Mouse (Mus musculus): ENCODE measurements around the gene Senp5. TPM values are rescaled to one million over a fixed set of nuclear protein-coding genes. Genes with fewer than 3 reads are reported as not detected.

The Senp5 gene
- polyA plus RNA-seq, 1 experiment, result 25.6 TPM

DNA sequence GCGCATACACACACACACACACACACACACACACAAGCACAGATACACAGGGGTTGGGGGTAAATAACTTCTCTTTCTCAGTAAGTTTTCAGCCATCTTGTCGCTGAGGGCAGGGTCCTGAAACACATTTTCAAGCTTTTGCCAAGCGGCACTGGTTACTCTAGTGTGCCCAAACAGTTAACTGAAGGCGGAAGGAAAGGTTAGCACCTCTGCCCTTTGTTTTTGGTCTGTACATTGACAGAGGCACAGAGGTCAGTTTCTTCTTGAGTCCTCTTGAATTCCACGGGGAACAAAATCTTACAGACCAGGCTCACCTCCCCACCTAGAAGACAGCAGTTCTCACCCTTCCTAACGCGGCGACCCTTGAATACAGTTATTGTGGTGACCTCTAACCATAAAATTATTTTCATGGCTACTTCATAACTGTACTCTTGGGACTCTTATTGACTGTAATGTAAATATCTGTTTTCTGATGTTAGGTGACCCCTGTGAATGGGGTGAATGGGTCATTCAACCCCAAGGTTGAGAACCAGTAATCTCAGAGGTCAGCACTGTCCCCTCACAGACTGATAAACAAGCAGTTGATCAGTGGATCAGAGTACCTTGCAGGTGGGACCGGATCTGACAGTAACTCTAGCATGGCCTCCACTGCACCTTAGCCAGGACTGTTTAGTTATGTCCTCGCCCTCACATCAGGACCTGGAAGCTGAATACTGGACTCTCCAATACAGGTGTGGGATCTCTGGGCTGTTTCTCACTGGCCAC is 5.6 kb upstream of the Senp5 start:
- H3K27me3 ChIP-seq (ENCODE audit: control insufficient read depth, insufficient read depth, low read length, poor library complexity, severe bottlenecking), result no peaks in the 10 kb centered on the region
- H3K4me3 ChIP-seq (ENCODE audit: low read depth, low read length), result no peak overlapping the region
- H3K27ac ChIP-seq (ENCODE audit: insufficient read depth, low read length), result no peak overlapping the region
- TF ChIP-seq POLR2A (IDR thresholded peaks at IDR 0.05; ENCODE audit: insufficient read depth, low read length) (no peak), EP300 (IDR thresholded peaks at IDR 0.05; ENCODE audit: insufficient read depth, low read depth, low read length) (no peak), CTCF (IDR thresholded peaks at IDR 0.05; ENCODE audit: low read depth, low read length) (no peak)
- H3K9me3 ChIP-seq (replicated peaks; ENCODE audit: control insufficient read depth, insufficient read depth, low read length, poor library complexity, severe bottlenecking), result no peaks in the 10 kb centered on the region
- H3K36me3 ChIP-seq (ENCODE audit: control insufficient read depth, insufficient read depth, low read length, poor library complexity, severe bottlenecking), result no peaks in the 10 kb centered on the region
- H3K4me1 ChIP-seq (ENCODE audit: control insufficient read depth, insufficient read depth, low read length), result no peaks in the 10 kb centered on the region
- H3K9ac ChIP-seq (ENCODE audit: low read depth, poor library complexity, severe bottlenecking), result no peak overlapping the region

DNA sequence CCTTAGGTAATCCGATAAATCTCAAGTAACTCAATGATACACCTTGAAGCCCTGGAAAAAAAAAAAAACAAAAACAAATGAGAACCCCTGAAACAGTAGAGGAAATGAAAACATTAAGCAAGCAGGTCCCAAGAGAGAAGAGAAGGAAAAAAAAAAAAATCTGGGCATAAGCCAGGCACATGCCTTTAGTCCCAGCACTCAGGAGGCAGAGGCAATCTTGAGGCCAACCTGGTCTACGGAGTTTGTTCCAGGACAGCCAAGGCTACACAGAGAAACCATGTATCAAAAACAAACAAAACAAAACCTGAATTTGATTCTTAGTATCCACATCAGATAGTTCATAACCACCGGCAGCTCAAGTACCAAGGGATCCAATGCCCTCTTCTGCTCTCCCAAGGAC is 1.6 kb upstream of the Senp5 start:
- no peaks in the 10 kb centered on the region for H3K9me3 ChIP-seq (replicated peaks; ENCODE audit: control insufficient read depth, insufficient read depth, low read length, poor library complexity, severe bottlenecking)
- no peak overlapping the region for H3K27ac ChIP-seq (ENCODE audit: insufficient read depth, low read length)
- no peaks in the 10 kb centered on the region for H3K27me3 ChIP-seq (ENCODE audit: control insufficient read depth, insufficient read depth, low read length, poor library complexity, severe bottlenecking)
- no peak for TF ChIP-seq CTCF (IDR thresholded peaks at IDR 0.05; ENCODE audit: low read depth, low read length)
- no peak for TF ChIP-seq POLR2A (IDR thresholded peaks at IDR 0.05; ENCODE audit: insufficient read depth, low read length)
- no peak overlapping the region for H3K4me3 ChIP-seq (ENCODE audit: low read depth, low read length)
- H3K4me1 ChIP-seq (ENCODE audit: control insufficient read depth, insufficient read depth, low read length), result no peaks in the 10 kb centered on the region
- H3K9ac ChIP-seq (ENCODE audit: low read depth, poor library complexity, severe bottlenecking), result no peak overlapping the region
- H3K36me3 ChIP-seq (ENCODE audit: control insufficient read depth, insufficient read depth, low read length, poor library complexity, severe bottlenecking), result no peaks in the 10 kb centered on the region; the same call in 1 of the 2 replicates

DNA sequence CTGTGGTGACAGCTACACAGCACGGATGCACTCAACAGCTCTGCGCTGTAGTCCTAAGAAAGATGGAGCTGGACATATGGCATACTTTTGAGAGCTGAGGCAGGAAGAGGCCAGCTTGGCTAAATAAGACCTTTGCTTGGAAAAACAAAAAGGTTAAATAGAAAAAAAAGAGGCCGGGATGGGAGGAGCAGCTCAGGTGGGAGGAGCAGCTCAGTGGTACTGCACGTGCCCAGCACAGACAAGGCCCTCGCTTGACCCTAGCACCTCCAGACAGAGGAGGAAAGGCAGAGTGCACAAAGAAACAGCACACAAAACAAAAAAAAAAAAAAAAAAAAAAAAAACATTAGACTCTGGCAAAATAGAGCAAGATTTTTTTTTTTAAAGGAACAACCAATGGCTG is 6.7 kb downstream of the Senp5 start:
- TF ChIP-seq POLR2A (IDR thresholded peaks at IDR 0.05; ENCODE audit: insufficient read depth, low read length) (no peak), CTCF (IDR thresholded peaks at IDR 0.05; ENCODE audit: low read depth, low read length) (no peak)
- H3K4me3 ChIP-seq (ENCODE audit: low read depth, low read length), result no peak overlapping the region
- no peaks in the 10 kb centered on the region for H3K4me1 ChIP-seq (ENCODE audit: control insufficient read depth, insufficient read depth, low read length)
- no peaks in the 10 kb centered on the region; the same call in 1 of the 2 replicates for H3K36me3 ChIP-seq (ENCODE audit: control insufficient read depth, insufficient read depth, low read length, poor library complexity, severe bottlenecking)
- H3K9me3 ChIP-seq (replicated peaks; ENCODE audit: control insufficient read depth, insufficient read depth, low read length, poor library complexity, severe bottlenecking), result no peaks in the 10 kb centered on the region
- no peaks in the 10 kb centered on the region for H3K27me3 ChIP-seq (ENCODE audit: control insufficient read depth, insufficient read depth, low read length, poor library complexity, severe bottlenecking)
- no peak overlapping the region for H3K27ac ChIP-seq (ENCODE audit: insufficient read depth, low read length)
- H3K9ac ChIP-seq (ENCODE audit: low read depth, poor library complexity, severe bottlenecking), result no peak overlapping the region

DNA sequence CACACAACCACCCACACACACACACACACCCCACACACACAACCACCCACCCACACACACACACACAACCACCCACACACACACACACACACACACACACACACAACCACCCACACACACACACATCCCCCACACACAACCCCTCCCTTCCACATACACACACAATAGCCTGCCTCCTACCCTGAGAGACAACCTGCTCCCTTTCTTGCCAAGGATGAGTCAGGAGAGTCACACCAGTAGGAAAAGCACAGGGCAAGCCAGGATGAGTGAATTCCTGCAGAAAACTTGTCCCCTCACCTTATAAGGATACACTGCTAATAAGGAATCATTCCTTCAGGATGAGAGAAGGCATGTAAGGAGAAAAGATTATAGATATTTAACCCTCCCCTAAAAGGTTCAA is 9.1 kb downstream of the Senp5 start:
- H3K9ac ChIP-seq (ENCODE audit: low read depth, poor library complexity, severe bottlenecking), result no peak overlapping the region
- H3K9me3 ChIP-seq (replicated peaks; ENCODE audit: control insufficient read depth, insufficient read depth, low read length, poor library complexity, severe bottlenecking), result no peaks in the 10 kb centered on the region
- TF ChIP-seq EP300 (IDR thresholded peaks at IDR 0.05; ENCODE audit: insufficient read depth, low read depth, low read length), result no peak
- TF ChIP-seq CTCF (IDR thresholded peaks at IDR 0.05; ENCODE audit: low read depth, low read length), result no peak
- TF ChIP-seq POLR2A (IDR thresholded peaks at IDR 0.05; ENCODE audit: insufficient read depth, low read length), result no peak
- no peaks in the 10 kb centered on the region for H3K27me3 ChIP-seq (ENCODE audit: control insufficient read depth, insufficient read depth, low read length, poor library complexity, severe bottlenecking)
- H3K36me3 ChIP-seq (ENCODE audit: control insufficient read depth, insufficient read depth, low read length, poor library complexity, severe bottlenecking), result peaks cover 10% of the 10 kb centered on the region
- H3K4me1 ChIP-seq (ENCODE audit: control insufficient read depth, insufficient read depth, low read length), result no peaks in the 10 kb centered on the region
- H3K27ac ChIP-seq (ENCODE audit: insufficient read depth, low read length), result no peak overlapping the region
- H3K4me3 ChIP-seq (ENCODE audit: low read depth, low read length), result no peak overlapping the region

DNA sequence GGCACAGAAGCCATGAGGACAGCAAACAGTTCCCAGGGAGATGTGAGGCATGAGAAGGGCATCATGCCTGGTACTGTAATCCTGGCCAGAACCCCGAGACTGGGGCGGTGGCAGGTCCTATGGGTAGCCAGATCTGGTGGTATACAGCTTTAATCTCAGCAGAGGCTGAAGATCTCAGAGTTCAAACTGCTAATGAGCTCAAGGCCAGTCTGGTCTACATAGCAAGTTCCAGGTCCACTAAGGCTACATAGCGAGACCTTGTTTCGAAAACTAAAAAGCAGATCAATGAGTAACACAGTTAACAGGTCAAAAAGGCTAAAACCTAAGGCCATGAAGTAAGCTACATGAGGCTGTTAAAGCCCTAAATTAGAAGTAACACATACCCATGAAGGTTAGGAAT is 9.9 kb downstream of the Senp5 start:
- Histone ChIP-seq H3K36me3 (ENCODE audit: control insufficient read depth, insufficient read depth, low read length, poor library complexity, severe bottlenecking) (peaks cover 10% of the 10 kb centered on the region), H3K4me1 (ENCODE audit: control insufficient read depth, insufficient read depth, low read length) (no peaks in the 10 kb centered on the region), H3K27ac (ENCODE audit: insufficient read depth, low read length) (no peak overlapping the region), H3K27me3 (ENCODE audit: control insufficient read depth, insufficient read depth, low read length, poor library complexity, severe bottlenecking) (no peaks in the 10 kb centered on the region), H3K9me3 (replicated peaks; ENCODE audit: control insufficient read depth, insufficient read depth, low read length, poor library complexity, severe bottlenecking) (no peaks in the 10 kb centered on the region), H3K9ac (ENCODE audit: low read depth, poor library complexity, severe bottlenecking) (no peak overlapping the region), H3K4me3 (ENCODE audit: low read depth, low read length) (no peak overlapping the region)
- TF ChIP-seq EP300 (IDR thresholded peaks at IDR 0.05; ENCODE audit: insufficient read depth, low read depth, low read length) (no peak), POLR2A (IDR thresholded peaks at IDR 0.05; ENCODE audit: insufficient read depth, low read length) (no peak), CTCF (IDR thresholded peaks at IDR 0.05; ENCODE audit: low read depth, low read length) (no peak)

DNA sequence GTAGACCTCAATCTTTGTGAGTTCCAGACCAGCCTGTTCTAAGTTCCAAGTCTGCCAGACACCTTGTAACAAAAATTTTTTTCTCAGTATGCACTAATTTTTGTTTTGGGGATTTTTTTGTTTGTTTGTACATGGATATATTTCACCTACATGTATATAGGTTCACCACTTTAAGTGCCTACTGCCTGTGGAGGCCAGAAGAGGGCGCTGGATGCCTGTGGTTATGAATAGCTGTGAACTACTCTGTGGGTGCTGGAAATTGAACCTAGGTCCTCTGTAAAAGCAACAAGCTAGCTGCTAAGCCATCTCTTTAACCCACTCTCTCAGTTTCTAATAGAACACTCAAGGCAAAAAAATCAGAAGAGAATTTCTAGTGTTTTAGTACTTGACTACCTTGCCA is 11.0 kb downstream of the Senp5 start:
- H3K9me3 ChIP-seq (replicated peaks; ENCODE audit: control insufficient read depth, insufficient read depth, low read length, poor library complexity, severe bottlenecking), result no peaks in the 10 kb centered on the region
- no peaks in the 10 kb centered on the region for H3K27me3 ChIP-seq (ENCODE audit: control insufficient read depth, insufficient read depth, low read length, poor library complexity, severe bottlenecking)
- H3K9ac ChIP-seq (ENCODE audit: low read depth, poor library complexity, severe bottlenecking), result no peak overlapping the region
- no peak overlapping the region for H3K4me3 ChIP-seq (ENCODE audit: low read depth, low read length)
- H3K36me3 ChIP-seq (ENCODE audit: control insufficient read depth, insufficient read depth, low read length, poor library complexity, severe bottlenecking), result peaks cover 10% of the 10 kb centered on the region
- H3K4me1 ChIP-seq (ENCODE audit: control insufficient read depth, insufficient read depth, low read length), result no peaks in the 10 kb centered on the region
- H3K27ac ChIP-seq (ENCODE audit: insufficient read depth, low read length), result no peak overlapping the region
- TF ChIP-seq CTCF (IDR thresholded peaks at IDR 0.05; ENCODE audit: low read depth, low read length) (peak; percentile 67), POLR2A (IDR thresholded peaks at IDR 0.05; ENCODE audit: insufficient read depth, low read length) (no peak)

Measured in ES-Bruce4 (cell line).